In the genomic region with DNA sequence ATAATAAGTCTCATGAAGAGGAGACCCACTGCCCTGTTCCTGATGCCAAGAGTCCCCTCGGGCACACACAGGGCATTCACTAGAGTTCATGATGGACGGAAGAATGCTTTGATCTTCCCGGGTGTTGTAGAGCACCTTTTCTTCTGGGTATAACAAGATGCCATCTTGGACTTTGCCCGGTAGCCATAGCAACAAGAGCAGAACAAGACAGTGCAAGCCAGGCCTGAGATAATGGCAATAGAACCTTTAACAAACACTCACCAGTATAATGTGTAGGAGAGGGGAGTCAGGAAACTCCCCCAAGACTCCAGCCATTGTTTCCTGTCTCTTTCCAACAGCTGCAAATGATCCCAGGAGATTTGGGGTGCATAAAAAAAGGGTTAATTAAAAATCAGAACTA, we compare ENCODE assay signal across 17 mouse cellular contexts. TPM values are rescaled to one million over a fixed set of nuclear protein-coding genes. Genes with fewer than 3 reads are reported as not detected.
A peak's percentile ranks its signal among the peaks of the same experiment; 100 is the strongest.
DNase-seq lines count a peak whose midpoint lies in the region; ATAC-seq and TF ChIP-seq lines count a peak whose summit lies in the region.
"Had no signal": no experiment of that assay in that cellular context is flagged by ENCODE, and none has a peak within 500 bp of the region (broad histone marks: within the 10 kb centered on the region; RNA-seq: fewer than 3 reads in every experiment).

No protein-coding gene starts in this region.

- no peak overlapping the region for H3K9ac ChIP-seq in embryonic facial prominence, embryonic 14.5 days (ENCODE audit: low read depth, low read length)
- H3K9ac ChIP-seq in hindbrain, postnatal 0 days (replicated peaks; ENCODE audit: low read length), result no peak overlapping the region
- H3K9ac ChIP-seq in kidney, postnatal 0 days (ENCODE audit: low read depth, low read length), result no peak overlapping the region
- H3K9ac ChIP-seq: limb, embryonic 12.5 days; liver, embryonic 14.5 days had no signal

- 0 out of 2 replicates have a peak, but pooled peaks have one; percentile 16 for ATAC-seq in embryonic facial prominence, embryonic 14.5 days (ENCODE audit: low read depth)
- 0 out of 2 replicates have a peak, but pooled peaks have one; percentile 51 for ATAC-seq in hindbrain, postnatal 0 days
- ATAC-seq in kidney, postnatal 0 days (replicated peaks; ENCODE audit: low FRiP score, low read depth), result peak; percentile 76
- ATAC-seq: lung, postnatal 0 days had no signal

- peaks cover 44% of the 10 kb centered on the region for H3K36me3 ChIP-seq in embryonic facial prominence, embryonic 14.5 days (ENCODE audit: control insufficient read depth, insufficient read depth, low read length)
- H3K36me3 ChIP-seq in embryonic facial prominence, embryonic 10.5 days (replicated peaks), result peaks cover 90% of the 10 kb centered on the region
- H3K36me3 ChIP-seq in hindbrain, postnatal 0 days (ENCODE audit: insufficient read depth, low read length), result no peaks in the 10 kb centered on the region
- H3K36me3 ChIP-seq in hindbrain, embryonic 10.5 days, result peaks cover 80% of the 10 kb centered on the region
- 0 out of 2 replicates have a peak, but pooled peaks cover 8% of the 10 kb centered on the region for H3K36me3 ChIP-seq in kidney, postnatal 0 days (ENCODE audit: insufficient read depth, low read length)

- no peak overlapping the region for H3K4me3 ChIP-seq in embryonic facial prominence, embryonic 14.5 days (ENCODE audit: low read depth, low read length)
- H3K4me3 ChIP-seq in embryonic facial prominence, embryonic 10.5 days, result no peak overlapping the region
- no peak overlapping the region for H3K4me3 ChIP-seq in hindbrain, postnatal 0 days (ENCODE audit: low read length)
- H3K4me3 ChIP-seq in hindbrain, embryonic 10.5 days, result no peak overlapping the region
- H3K4me3 ChIP-seq in kidney, postnatal 0 days (replicated peaks; ENCODE audit: low read depth, low read length), result no peak overlapping the region
- H3K4me3 ChIP-seq: limb, embryonic 12.5 days had no signal

- peaks cover 15% of the 10 kb centered on the region; the same call in 1 of the 2 replicates for H3K4me1 ChIP-seq in embryonic facial prominence, embryonic 14.5 days (ENCODE audit: control insufficient read depth, insufficient read depth, low read length)
- H3K4me1 ChIP-seq in embryonic facial prominence, embryonic 10.5 days, result peaks cover 23% of the 10 kb centered on the region
- H3K4me1 ChIP-seq in hindbrain, postnatal 0 days (ENCODE audit: insufficient read depth, low read length), result no peaks in the 10 kb centered on the region
- peaks cover 33% of the 10 kb centered on the region for H3K4me1 ChIP-seq in hindbrain, embryonic 10.5 days (replicated peaks)
- H3K4me1 ChIP-seq in kidney, postnatal 0 days (replicated peaks; ENCODE audit: insufficient read depth, low read length), result peaks cover 12% of the 10 kb centered on the region

- no peak for TF ChIP-seq CTCF in hindbrain, postnatal 0 days (IDR thresholded peaks at IDR 0.05; ENCODE audit: low read depth)
- no peak for TF ChIP-seq CTCF in kidney, postnatal 0 days (IDR thresholded peaks at IDR 0.05; ENCODE audit: low read depth)

- WGBS in embryonic facial prominence, embryonic 14.5 days, result 83% methylated on average over 4 of the region's 4 CpGs
- WGBS in embryonic facial prominence, embryonic 10.5 days, result 78% methylated on average over 4 of the region's 4 CpGs
- 40% methylated on average over 4 of the region's 4 CpGs for WGBS in hindbrain, postnatal 0 days
- WGBS in hindbrain, embryonic 10.5 days, result 62% methylated on average over 4 of the region's 4 CpGs
- 69% methylated on average over 4 of the region's 4 CpGs for WGBS in kidney, postnatal 0 days

- H3K27me3 ChIP-seq in embryonic facial prominence, embryonic 14.5 days (replicated peaks; ENCODE audit: control insufficient read depth, insufficient read depth, low read length), result no peaks in the 10 kb centered on the region
- no peaks in the 10 kb centered on the region for H3K27me3 ChIP-seq in embryonic facial prominence, embryonic 10.5 days (replicated peaks; ENCODE audit: low read depth, poor library complexity, severe bottlenecking)
- H3K27me3 ChIP-seq in hindbrain, postnatal 0 days (ENCODE audit: insufficient read depth, low read length), result no peaks in the 10 kb centered on the region
- H3K27me3 ChIP-seq in hindbrain, embryonic 10.5 days (ENCODE audit: insufficient read depth, poor library complexity, severe bottlenecking), result no peaks in the 10 kb centered on the region
- no peaks in the 10 kb centered on the region for H3K27me3 ChIP-seq in kidney, postnatal 0 days (ENCODE audit: insufficient read depth, low read length)
- H3K27me3 ChIP-seq: limb, embryonic 12.5 days had no signal

- no peak for DNase-seq in embryonic facial prominence, embryonic 14.5 days (ENCODE audit: low spot score)
- no peak for DNase-seq in embryonic facial prominence, embryonic 10.5 days (ENCODE audit: low spot score)
- peak; percentile 42 for DNase-seq in hindbrain, postnatal 0 days (ENCODE audit: low spot score)
- DNase-seq in hindbrain, embryonic 10.5 days (ENCODE audit: low spot score), result no peak
- peak; percentile 36 for DNase-seq in brain, adult 2 months (ENCODE audit: low read depth, low spot score)
- no peak for DNase-seq in kidney, postnatal 0 days (ENCODE audit: low spot score)
- no peak for DNase-seq in embryo, embryonic 11 days
- DNase-seq in heart, postnatal 36 days, result no peak
- DNase-seq: adrenal gland, postnatal 10 days; cerebellum, adult 8-10 months; gastrocnemius, postnatal 14 days had no signal

- H3K27ac ChIP-seq in embryonic facial prominence, embryonic 14.5 days (replicated peaks; ENCODE audit: low read depth, low read length), result no peak overlapping the region
- H3K27ac ChIP-seq in embryonic facial prominence, embryonic 10.5 days (replicated peaks), result no peak overlapping the region
- no peak overlapping the region for H3K27ac ChIP-seq in hindbrain, postnatal 0 days
- H3K27ac ChIP-seq in hindbrain, embryonic 10.5 days, result no peak overlapping the region
- no peak overlapping the region for H3K27ac ChIP-seq in kidney, postnatal 0 days
- H3K27ac ChIP-seq: limb, embryonic 12.5 days; liver, embryonic 14.5 days had no signal

- no peak overlapping the region for H3K4me2 ChIP-seq in embryonic facial prominence, embryonic 14.5 days (ENCODE audit: low read depth, low read length)
- no peak overlapping the region for H3K4me2 ChIP-seq in hindbrain, postnatal 0 days (ENCODE audit: low read depth, low read length)
- H3K4me2 ChIP-seq in kidney, postnatal 0 days (ENCODE audit: low read length), result no peak overlapping the region
- H3K4me2 ChIP-seq: heart, embryonic 11.5 days; limb, embryonic 12.5 days had no signal

- H3K9me3 ChIP-seq in embryonic facial prominence, embryonic 14.5 days (ENCODE audit: control insufficient read depth, low read length), result 0 out of 2 replicates have a peak, but pooled peaks cover 8% of the 10 kb centered on the region
- H3K9me3 ChIP-seq in embryonic facial prominence, embryonic 10.5 days, result peaks cover 10% of the 10 kb centered on the region; the same call in 1 of the 2 replicates
- no peaks in the 10 kb centered on the region for H3K9me3 ChIP-seq in hindbrain, postnatal 0 days (ENCODE audit: low read length)
- H3K9me3 ChIP-seq in hindbrain, embryonic 10.5 days, result peaks cover 12% of the 10 kb centered on the region
- no peaks in the 10 kb centered on the region for H3K9me3 ChIP-seq in kidney, postnatal 0 days (replicated peaks; ENCODE audit: low read length)

- intact Hi-C loops in heart, postnatal 36 days (cut with DNase I), result no loop called here

RNA-seq across cellular contexts. Expression of gene Hunk, which starts 8.9 kb away (rescaled TPM):
- 9.7 and 12.4 TPM in 2 replicates for polyA plus RNA-seq in embryonic facial prominence, embryonic 14.5 days (2014; fragmentation: Nextera tagmentation; extraction: Ambion mirVana)
- 16.5 and 17.2 TPM in 2 replicates for polyA plus RNA-seq in embryonic facial prominence, embryonic 10.5 days (2016; fragmentation: Nextera tagmentation; extraction: Ambion mirVana)
- total RNA-seq in hindbrain, postnatal 0 days (2014; rRNA removed), result 11.6 and 13.3 TPM in 2 replicates
- 3.6 and 3.9 TPM in 2 replicates for polyA plus RNA-seq in hindbrain, postnatal 0 days (2015; fragmentation: Nextera tagmentation; extraction: Ambion mirVana)
- 12.7 and 14.4 TPM in 2 replicates for polyA plus RNA-seq in hindbrain, embryonic 10.5 days (2016; fragmentation: Nextera tagmentation; extraction: Ambion mirVana)
- polyA plus RNA-seq in kidney, postnatal 0 days (2015; fragmentation: Nextera tagmentation; extraction: Ambion mirVana), result 6.9 and 7.6 TPM in 2 replicates
- under 1 TPM; 0.57 to 0.67 TPM for total RNA-seq in heart, postnatal 36 days (2021)
- total RNA-seq: hematopoietic stem cell, adult 5-6 weeks; megakaryocyte, adult 5-6 weeks had no signal

Comparison
In these comparisons a context has a peak if more than half of its experiments do, and no peak if none do; other contexts are left out.
1. DNase-seq: peak in hindbrain, postnatal 0 days (single experiment) and brain, adult 2 months (single experiment); none in embryonic facial prominence, embryonic 14.5 days (single experiment), embryonic facial prominence, embryonic 10.5 days (single experiment), hindbrain, embryonic 10.5 days (single experiment), kidney, postnatal 0 days (single experiment), embryo, embryonic 11 days (single experiment) and heart, postnatal 36 days (0 of 2).
2. ATAC-seq: peak in every context shown above with its lines; median percentile 76 in kidney, postnatal 0 days; 51 in hindbrain, postnatal 0 days; 16 in embryonic facial prominence, embryonic 14.5 days.